ENCODE assay signal across 1 mouse cellular context in genomic region chr2:122154479-122154878, GRCm38 (mm10).
A peak's percentile ranks its signal among the peaks of the same experiment; 100 is the strongest.
TF ChIP-seq lines count a peak whose summit lies in the region.

No protein-coding gene starts in this region.

TF ChIP-seq in CH12.LX, 34 proteins besides CTCF, POLR2A, EP300 and RAD21:
- TF ChIP-seq UBTF (IDR thresholded peaks at IDR 0.05; ENCODE audit: low read depth, low read length) (no peak), POLR2AphosphoS2 (IDR thresholded peaks at IDR 0.05; ENCODE audit: low read depth, low read length) (peak; percentile 91)
